Mouse (Mus musculus) spleen, adult 2 months (tissue): ENCODE data around the gene Smad1.

Experiments
- CTCF ChIP-seq: fragments of 200-500 bp; IDR thresholded peaks from 2 replicates; pipeline ENCODE4 v1.5.1; 2011; ENCODE audit warnings: mild to moderate bottlenecking, inconsistent platforms; ENCODE audit not compliant: insufficient read depth, insufficient read length, insufficient replicate concordance; ENCODE audit errors: extremely low read depth
- POLR2A ChIP-seq: fragments of 200-500 bp; IDR thresholded peaks from 2 replicates; pipeline ENCODE4 v1.6.1; 2011; ENCODE audit warnings: low read depth, low read length, inconsistent platforms

DNA sequence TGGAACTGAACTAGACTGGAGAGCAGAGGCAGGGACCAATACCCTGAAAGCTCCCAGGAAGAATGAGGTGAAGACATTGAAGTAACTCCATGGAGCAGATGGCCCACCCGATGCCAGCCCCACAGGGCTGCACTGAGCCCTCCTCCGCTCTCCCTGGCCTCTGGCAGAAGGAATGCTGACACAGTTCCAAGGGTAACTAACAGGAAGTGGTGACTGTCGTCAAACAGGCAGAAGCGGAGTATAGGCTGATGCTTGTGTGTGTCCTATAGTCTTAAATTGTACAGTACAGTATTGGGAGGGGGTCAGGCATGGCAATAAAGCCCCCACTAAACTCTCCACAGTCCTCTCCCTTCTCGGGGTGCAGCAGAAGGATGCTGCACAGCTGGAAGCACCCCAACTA is 24.9 kb downstream of the Smad1 start:
- TF ChIP-seq CTCF: no peak
- no peak for TF ChIP-seq POLR2A
